Mouse (Mus musculus): ENCODE data around the gene Tfpt. TPM values are rescaled to one million over a fixed set of nuclear protein-coding genes. Genes with fewer than 3 reads are reported as not detected.

Gene Tfpt
- 0.98 TPM for polyA plus RNA-seq (2014; fragmentation: Illumina TruSeq; extraction: RNeasy Lipid Tissue Mini Kit (QIAGEN cat#74804); ENCODE audit: low read depth, low replicate concordance)

DNA sequence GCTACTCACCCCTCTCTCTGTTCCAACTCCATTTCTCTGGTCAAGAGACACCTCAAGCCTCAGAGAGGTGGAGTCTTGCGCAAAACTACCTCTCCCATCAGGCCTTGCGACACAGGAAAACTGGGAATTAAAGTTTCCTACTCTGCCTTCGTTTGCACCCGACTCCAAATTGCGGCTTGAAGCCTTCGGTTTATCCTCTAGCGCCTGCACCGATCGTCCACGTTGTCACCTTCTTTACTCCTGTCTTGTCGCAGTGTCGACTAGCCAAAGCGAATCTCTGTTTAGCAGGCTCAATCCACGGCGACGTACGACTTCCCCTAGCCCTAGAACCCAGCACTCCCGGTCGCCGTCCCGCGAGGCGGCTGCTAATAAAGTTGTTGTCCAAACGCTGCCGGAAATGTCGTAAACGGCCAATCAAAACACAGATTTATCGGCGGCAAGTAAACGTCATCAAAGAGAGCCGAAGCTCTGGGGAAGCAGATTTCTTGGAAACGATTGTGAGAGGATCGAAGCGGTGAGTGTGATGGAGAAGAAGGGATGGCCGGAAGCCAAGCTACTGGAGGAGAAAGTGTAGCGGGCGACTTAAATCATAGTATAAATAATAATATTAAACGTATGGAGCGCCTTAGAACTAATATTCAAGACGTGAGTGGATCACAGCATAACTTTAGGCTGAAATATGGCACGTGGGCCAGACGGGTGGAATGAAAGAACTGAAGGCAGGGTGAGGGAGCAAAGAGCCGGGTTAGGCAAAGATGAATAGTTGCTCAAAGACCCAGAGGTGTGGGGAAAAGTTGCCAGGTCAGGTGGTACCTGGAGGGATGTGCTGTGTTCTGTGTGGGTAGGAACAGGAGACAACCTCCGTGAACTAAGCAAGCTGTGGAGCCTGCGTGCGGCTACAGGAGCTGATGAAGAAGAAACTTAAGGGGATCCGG lies at the start of gene Tfpt, which contains the start of gene Prpf31:
TSS of gene Tfpt (minus strand) at position 387 of the 935 bp plus-strand sequence.
TSS of gene Prpf31 (plus strand) at position 443 of the 935 bp plus-strand sequence.

DNA sequence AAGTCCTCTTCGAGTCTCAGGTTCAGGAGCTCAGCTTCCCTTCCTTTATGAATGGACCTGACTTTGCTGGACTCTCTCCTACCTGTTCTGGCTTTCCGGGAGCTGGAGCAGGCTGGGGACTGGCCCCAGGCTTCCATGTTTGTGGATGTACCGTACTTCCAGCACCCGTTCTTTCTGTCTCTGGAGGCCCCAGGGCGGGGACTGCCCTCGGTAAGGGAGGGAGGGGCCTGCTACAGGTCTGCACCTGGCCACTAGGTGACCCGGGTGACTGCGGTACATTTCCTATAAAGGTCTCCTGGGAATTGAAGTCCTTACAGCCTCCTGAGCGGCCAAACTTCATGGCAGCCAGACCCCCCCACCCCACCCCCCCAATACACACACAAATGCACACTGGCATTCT lies 47.6 kb upstream of the Tfpt start, which contains the start of gene Tmc4:
TSS of gene Tmc4 (minus strand) at position 212 of the 400 bp plus-strand sequence.

DNA sequence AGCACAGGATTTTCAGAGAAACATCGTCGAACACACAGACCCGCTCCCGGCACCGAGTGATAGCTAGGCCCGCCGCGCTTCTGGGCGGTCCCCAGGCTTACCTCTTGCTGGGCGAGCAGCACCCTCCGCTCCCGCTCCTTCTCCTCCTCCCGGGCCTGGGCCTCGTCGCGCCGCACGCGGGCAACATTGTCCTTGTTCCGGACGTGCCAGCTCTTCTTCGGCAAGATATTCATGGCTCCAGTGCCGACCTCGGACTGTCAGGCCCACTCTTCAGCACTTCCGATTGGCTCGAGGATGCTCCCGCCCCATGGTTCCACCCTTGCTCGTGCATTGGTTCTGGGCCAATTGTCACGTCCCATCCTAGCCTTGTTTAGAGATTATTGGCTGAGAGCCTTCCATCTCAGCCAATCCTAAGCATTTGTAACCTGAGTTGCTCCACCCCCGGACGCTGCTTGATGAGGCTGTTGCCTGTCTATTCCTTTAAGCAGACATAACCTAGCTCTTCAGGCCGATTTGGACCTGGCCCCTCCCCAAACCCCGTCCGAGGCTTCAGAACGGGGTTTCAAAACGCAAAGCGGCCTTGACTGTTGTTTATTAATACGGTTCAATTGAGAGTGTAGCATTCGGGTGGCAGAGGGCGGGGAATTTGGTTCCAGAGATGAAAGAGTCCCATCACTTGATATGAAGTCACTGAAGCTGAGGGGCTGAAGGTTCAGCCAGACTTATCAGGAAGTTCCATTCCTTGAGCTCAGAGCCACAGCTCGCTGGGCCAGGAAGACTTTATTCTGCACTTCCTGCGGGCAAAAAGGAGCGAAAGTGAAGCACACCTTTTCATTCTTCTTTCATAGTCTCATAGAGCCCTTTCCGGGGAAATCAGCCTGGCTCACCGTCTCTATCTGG lies 35.7 kb upstream of the Tfpt start, which contains the start of gene Leng1:
TSS of gene Leng1 (minus strand) at position 626 of the 900 bp plus-strand sequence.

DNA sequence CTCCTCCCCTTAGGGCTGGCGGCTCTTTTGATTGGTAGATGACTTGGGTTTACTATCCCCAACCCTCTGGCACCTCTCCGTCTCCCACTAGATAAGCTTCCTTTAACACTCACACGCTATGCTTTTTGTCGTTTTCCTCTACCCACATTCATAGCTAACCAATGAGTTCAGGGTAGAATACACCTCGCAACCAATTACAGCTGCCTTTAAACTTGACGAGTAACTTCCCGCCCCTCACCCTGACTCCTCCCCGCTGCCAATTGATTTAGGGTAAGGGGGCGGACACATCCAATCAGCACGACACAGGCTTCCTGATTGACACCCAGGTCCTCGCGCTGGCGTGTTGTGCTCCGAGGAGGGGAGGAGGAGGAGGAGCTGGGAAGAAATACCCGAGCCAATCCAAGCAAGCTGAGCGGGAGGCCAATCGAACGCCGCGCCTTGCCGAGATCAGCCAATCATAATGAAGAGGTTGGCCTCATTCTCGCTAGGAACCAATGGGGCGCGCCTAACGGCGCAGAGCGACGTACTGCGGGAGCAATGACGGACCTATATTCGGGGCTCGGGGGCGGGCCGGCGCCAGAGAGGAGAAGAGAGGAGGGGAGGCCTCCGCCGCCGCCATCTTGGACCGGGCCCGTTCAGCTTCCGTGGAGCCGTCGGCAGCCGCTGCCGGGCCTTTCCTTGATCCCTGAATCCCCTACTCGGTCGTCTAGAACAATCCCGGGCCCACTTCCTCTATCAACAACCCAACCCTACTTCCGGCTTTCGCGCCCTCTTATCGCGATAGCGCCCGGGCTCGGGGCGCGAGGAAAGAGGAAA lies 15.2 kb upstream of the Tfpt start, which contains the start of gene Cnot3:
TSS of gene Cnot3 (plus strand) at position 597 of the 816 bp plus-strand sequence.

DNA sequence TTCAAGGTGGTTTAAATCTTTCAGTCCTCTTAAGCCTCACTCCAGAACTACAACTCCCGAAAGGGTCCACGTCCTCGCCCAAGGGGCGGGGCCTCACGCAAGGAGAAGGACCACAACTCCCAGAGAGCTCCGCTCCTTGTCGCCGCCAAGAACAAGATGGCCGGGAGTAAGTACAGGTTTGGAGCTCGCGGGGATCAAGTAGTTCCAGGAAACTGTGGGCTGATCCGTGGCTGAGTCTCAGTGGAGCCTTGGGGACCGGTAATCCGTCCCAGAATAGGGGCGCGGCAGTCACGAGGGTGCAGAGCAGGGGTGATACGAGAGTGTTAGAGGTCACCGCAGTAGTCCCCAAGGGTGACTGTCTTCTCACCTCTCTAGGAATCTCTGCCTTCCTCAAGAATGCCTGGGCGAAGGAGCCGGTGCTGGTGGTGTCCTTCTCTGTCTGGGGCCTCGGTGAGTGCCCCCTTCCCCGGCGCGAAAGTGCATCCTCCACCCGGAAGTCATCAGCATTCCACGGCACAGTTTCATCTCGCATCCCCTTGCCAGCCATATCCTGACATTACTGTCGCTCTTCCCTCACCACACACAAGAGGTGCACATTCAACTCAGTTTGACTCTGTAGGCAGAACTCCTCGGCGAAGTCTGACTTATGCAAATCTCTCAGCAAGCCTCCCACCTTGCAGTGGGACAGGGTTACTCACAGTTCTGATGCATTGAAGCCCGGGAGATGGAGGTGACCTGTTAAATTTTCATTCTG lies 12.3 kb downstream of the Tfpt start, which contains the start of gene Ndufa3:
TSS of gene Ndufa3 (plus strand) at position 132 of the 754 bp plus-strand sequence.

DNA sequence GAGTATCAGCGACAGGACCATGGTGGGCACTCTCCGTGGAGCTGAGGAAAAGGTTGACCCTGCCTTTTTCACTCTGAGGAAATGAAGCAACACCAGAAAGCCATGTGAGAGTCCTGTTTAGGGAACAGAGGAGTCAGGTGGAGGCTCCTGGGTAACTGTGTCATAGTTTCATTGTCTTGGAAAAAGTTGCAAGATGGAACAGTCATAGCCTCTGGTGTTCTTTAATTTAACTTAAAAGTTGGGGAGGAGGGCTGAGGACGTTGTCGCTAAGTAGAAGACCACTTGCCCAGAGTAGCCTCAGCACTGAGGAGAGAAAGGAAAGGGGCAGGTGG lies 13.7 kb downstream of the Tfpt start, which contains the start of gene Oscar:
TSS of gene Oscar (minus strand) at position 101 of the 332 bp plus-strand sequence.

Other genes starting within 250 kb of the Tfpt start
- not detected for gene Cacng8, start 239.2 kb downstream of the Tfpt start, polyA plus RNA-seq (2014; fragmentation: Illumina TruSeq; extraction: RNeasy Lipid Tissue Mini Kit (QIAGEN cat#74804); ENCODE audit: low read depth, low replicate concordance)
- 0.22 TPM for gene Cacng6, start 205.7 kb downstream of the Tfpt start, polyA plus RNA-seq (2014; fragmentation: Illumina TruSeq; extraction: RNeasy Lipid Tissue Mini Kit (QIAGEN cat#74804); ENCODE audit: low read depth, low replicate concordance)
- not detected for gene Tarm1, start 127.3 kb downstream of the Tfpt start, polyA plus RNA-seq (2014; fragmentation: Illumina TruSeq; extraction: RNeasy Lipid Tissue Mini Kit (QIAGEN cat#74804); ENCODE audit: low read depth, low replicate concordance)
- not detected for gene Oscar, start 13.8 kb downstream of the Tfpt start, polyA plus RNA-seq (2014; fragmentation: Illumina TruSeq; extraction: RNeasy Lipid Tissue Mini Kit (QIAGEN cat#74804); ENCODE audit: low read depth, low replicate concordance)
- gene Ndufa3, start 12.6 kb downstream of the Tfpt start, polyA plus RNA-seq (2014; fragmentation: Illumina TruSeq; extraction: RNeasy Lipid Tissue Mini Kit (QIAGEN cat#74804); ENCODE audit: low read depth, low replicate concordance), result 13.4 TPM
- gene Prpf31, start 56 bp upstream of the Tfpt start, polyA plus RNA-seq (2014; fragmentation: Illumina TruSeq; extraction: RNeasy Lipid Tissue Mini Kit (QIAGEN cat#74804); ENCODE audit: low read depth, low replicate concordance), result 16.4 TPM
- 15.7 TPM for gene Cnot3, start 15.3 kb upstream of the Tfpt start, polyA plus RNA-seq (2014; fragmentation: Illumina TruSeq; extraction: RNeasy Lipid Tissue Mini Kit (QIAGEN cat#74804); ENCODE audit: low read depth, low replicate concordance)
- 7.1 TPM for gene Leng1, start 35.9 kb upstream of the Tfpt start, polyA plus RNA-seq (2014; fragmentation: Illumina TruSeq; extraction: RNeasy Lipid Tissue Mini Kit (QIAGEN cat#74804); ENCODE audit: low read depth, low replicate concordance)
- gene Tmc4, start 47.6 kb upstream of the Tfpt start, polyA plus RNA-seq (2014; fragmentation: Illumina TruSeq; extraction: RNeasy Lipid Tissue Mini Kit (QIAGEN cat#74804); ENCODE audit: low read depth, low replicate concordance), result 169 TPM
- 5.0 TPM for gene Tsen34, start 62.9 kb upstream of the Tfpt start, polyA plus RNA-seq (2014; fragmentation: Illumina TruSeq; extraction: RNeasy Lipid Tissue Mini Kit (QIAGEN cat#74804); ENCODE audit: low read depth, low replicate concordance)
- 36.7 TPM for gene Mboat7, start 63.6 kb upstream of the Tfpt start, polyA plus RNA-seq (2014; fragmentation: Illumina TruSeq; extraction: RNeasy Lipid Tissue Mini Kit (QIAGEN cat#74804); ENCODE audit: low read depth, low replicate concordance)
- gene Rps9, start 74.1 kb upstream of the Tfpt start, polyA plus RNA-seq (2014; fragmentation: Illumina TruSeq; extraction: RNeasy Lipid Tissue Mini Kit (QIAGEN cat#74804); ENCODE audit: low read depth, low replicate concordance), result 21.6 TPM
- gene Pirb, start 90.5 kb upstream of the Tfpt start, polyA plus RNA-seq (2014; fragmentation: Illumina TruSeq; extraction: RNeasy Lipid Tissue Mini Kit (QIAGEN cat#74804); ENCODE audit: low read depth, low replicate concordance), result 5.8 TPM
- 0.35 TPM for gene Gm15448, start 195.8 kb upstream of the Tfpt start, polyA plus RNA-seq (2014; fragmentation: Illumina TruSeq; extraction: RNeasy Lipid Tissue Mini Kit (QIAGEN cat#74804); ENCODE audit: low read depth, low replicate concordance)
- 1.6 TPM for gene Pira2, start 215.1 kb upstream of the Tfpt start, polyA plus RNA-seq (2014; fragmentation: Illumina TruSeq; extraction: RNeasy Lipid Tissue Mini Kit (QIAGEN cat#74804); ENCODE audit: low read depth, low replicate concordance)